ENCODE assay signal across 10 mouse cellular contexts in the genomic region with DNA sequence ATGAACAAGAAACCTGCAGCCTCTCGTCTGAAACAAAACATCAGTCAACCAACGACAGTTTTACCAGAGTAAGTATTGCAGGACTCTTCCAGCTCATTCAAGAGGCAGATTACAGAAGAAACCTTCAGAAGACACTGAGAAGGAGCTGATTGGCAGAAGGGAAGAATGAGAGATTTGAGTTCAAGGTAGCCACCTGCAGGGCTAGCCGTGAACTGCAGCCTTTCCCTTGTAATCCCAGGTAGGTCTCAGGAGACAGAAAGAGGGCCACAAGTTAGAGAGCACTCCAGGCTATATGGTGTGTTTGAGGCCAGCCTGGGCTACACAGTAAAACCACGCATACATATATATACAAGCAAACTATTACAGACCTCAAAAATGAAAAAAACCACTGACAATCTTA. TPM values are rescaled to one million over a fixed set of nuclear protein-coding genes. Genes with fewer than 3 reads are reported as not detected.
DNase-seq lines count a peak whose midpoint lies in the region; ATAC-seq and TF ChIP-seq lines count a peak whose summit lies in the region.
"Had no signal": no experiment of that assay in that cellular context is flagged by ENCODE, and none has a peak within 500 bp of the region (broad histone marks: within the 10 kb centered on the region; RNA-seq: fewer than 3 reads in every experiment).

No protein-coding gene starts in this region.

- TF ChIP-seq POLR2A in MEL (IDR thresholded peaks at IDR 0.05; ENCODE audit: control insufficient read depth in 1 of 2, insufficient read depth in 1 of 2, low read depth in 1 of 2, low read length in 2 of 2, poor library complexity in 1 of 2), result no peak
- no peak for TF ChIP-seq POLR2A in small intestine, adult 2 months (IDR thresholded peaks at IDR 0.05; ENCODE audit: low read depth, low read length)

- 73% methylated on average over 4 of the region's 4 CpGs for WGBS in hindbrain, embryonic 10.5 days
- 81% methylated on average over 4 of the region's 4 CpGs for WGBS in hindbrain, embryonic 13.5 days
- 76% methylated on average over 4 of the region's 4 CpGs for WGBS in small intestine, adult 2 months

- no peak overlapping the region for H3K4me3 ChIP-seq in hindbrain, embryonic 10.5 days
- no peak overlapping the region for H3K4me3 ChIP-seq in hindbrain, embryonic 13.5 days
- H3K4me3 ChIP-seq in MEL (ENCODE audit: control insufficient read depth in 1 of 2, insufficient read depth in 1 of 2, low read depth in 2 of 2, low read length in 2 of 2), result no peak overlapping the region
- no peak overlapping the region for H3K4me3 ChIP-seq in small intestine, adult 2 months (ENCODE audit: low read depth, low read length)
- H3K4me3 ChIP-seq: embryonic facial prominence, embryonic 13.5 days; liver, embryonic 15.5 days had no signal

- no peaks in the 10 kb centered on the region for H3K27me3 ChIP-seq in hindbrain, embryonic 10.5 days (ENCODE audit: insufficient read depth, poor library complexity, severe bottlenecking)
- no peaks in the 10 kb centered on the region for H3K27me3 ChIP-seq in hindbrain, embryonic 13.5 days
- H3K27me3 ChIP-seq in MEL (ENCODE audit: control insufficient read depth in 1 of 2, insufficient read depth in 2 of 2, low read length in 2 of 2), result no peaks in the 10 kb centered on the region
- no peaks in the 10 kb centered on the region for H3K27me3 ChIP-seq in small intestine, adult 2 months (ENCODE audit: control insufficient read depth, insufficient read depth, low read length)
- H3K27me3 ChIP-seq: embryonic facial prominence, embryonic 13.5 days; liver, embryonic 15.5 days had no signal

- no peaks in the 10 kb centered on the region for H3K36me3 ChIP-seq in hindbrain, embryonic 10.5 days
- H3K36me3 ChIP-seq in hindbrain, embryonic 13.5 days, result no peaks in the 10 kb centered on the region
- no peaks in the 10 kb centered on the region for H3K36me3 ChIP-seq in MEL (ENCODE audit: control insufficient read depth in 1 of 2, insufficient read depth in 2 of 2, low read length in 2 of 2)
- H3K36me3 ChIP-seq in small intestine, adult 2 months (ENCODE audit: control insufficient read depth, insufficient read depth, low read length), result no peaks in the 10 kb centered on the region
- H3K36me3 ChIP-seq: embryonic facial prominence, embryonic 13.5 days; liver, embryonic 15.5 days had no signal

- H3K4me2 ChIP-seq in hindbrain, embryonic 13.5 days, result no peak overlapping the region
- H3K4me2 ChIP-seq: embryonic facial prominence, embryonic 13.5 days; liver, embryonic 15.5 days had no signal

- no peak for ATAC-seq in hindbrain, embryonic 13.5 days (ENCODE audit: low FRiP score)

- DNase-seq in hindbrain, embryonic 10.5 days (ENCODE audit: low spot score), result peak; percentile 37
- peak; percentile 22 for DNase-seq in MEL (ENCODE audit: low read depth, low spot score)
- peak; percentile 10 for DNase-seq in c-Kit-positive CD71-negative TER-119-negative erythroid progenitor cells, embryonic 14.5 days (ENCODE audit: low read depth)
- peak; percentile 64 for DNase-seq in kidney, postnatal 14 days
- DNase-seq in lung, adult 18-20 months, result peak; percentile 35 to 38
- DNase-seq in gastrocnemius, postnatal 25 days, result no peak

- no peak for TF ChIP-seq EP300 in MEL (IDR thresholded peaks at IDR 0.05; ENCODE audit: low read depth in 1 of 2, low read length in 2 of 2)

- H3K79me2 ChIP-seq in MEL (ENCODE audit: control insufficient read depth, insufficient read depth, low read length, poor library complexity), result no peaks in the 10 kb centered on the region

- no peak for TF ChIP-seq RAD21 in MEL (IDR thresholded peaks at IDR 0.05; ENCODE audit: low read depth, low read length)

- peak in 1 of 3 experiments; percentile 19; a peak in 2 of 6 replicates for TF ChIP-seq CTCF in MEL (IDR thresholded peaks at IDR 0.05 in 2 of 3, conservative IDR thresholded peaks at IDR 0.05 in 1 of 3; ENCODE audit: control insufficient read depth in 1 of 3, insufficient read depth in 1 of 3, low read depth in 2 of 3, low read length in 3 of 3, poor library complexity in 1 of 3, severe bottlenecking in 1 of 3)
- peak; percentile 52; the same call in 1 of the 2 replicates for TF ChIP-seq CTCF in small intestine, adult 2 months (IDR thresholded peaks at IDR 0.05; ENCODE audit: extremely low read depth, insufficient read length, insufficient replicate concordance, low read depth, low read length)

- no peak overlapping the region for H3K9ac ChIP-seq in hindbrain, embryonic 13.5 days
- H3K9ac ChIP-seq in MEL (ENCODE audit: control insufficient read depth, low read depth, low read length, poor library complexity, severe bottlenecking), result no peak overlapping the region
- H3K9ac ChIP-seq: embryonic facial prominence, embryonic 13.5 days; liver, embryonic 15.5 days had no signal

- no peaks in the 10 kb centered on the region for H3K4me1 ChIP-seq in hindbrain, embryonic 10.5 days (replicated peaks)
- peaks cover 11% of the 10 kb centered on the region; the same call in 1 of the 2 replicates for H3K4me1 ChIP-seq in hindbrain, embryonic 13.5 days (replicated peaks)
- no peaks in the 10 kb centered on the region for H3K4me1 ChIP-seq in MEL (ENCODE audit: control insufficient read depth in 1 of 2, insufficient read depth in 2 of 2, low read length in 2 of 2)
- H3K4me1 ChIP-seq in small intestine, adult 2 months (ENCODE audit: control insufficient read depth, insufficient read depth, insufficient read length, low read length), result peaks cover 5% of the 10 kb centered on the region
- H3K4me1 ChIP-seq: liver, embryonic 15.5 days had no signal

- H3K9me3 ChIP-seq in hindbrain, embryonic 10.5 days, result no peaks in the 10 kb centered on the region
- H3K9me3 ChIP-seq in hindbrain, embryonic 13.5 days, result no peaks in the 10 kb centered on the region; the same call in 1 of the 2 replicates
- no peaks in the 10 kb centered on the region for H3K9me3 ChIP-seq in MEL (replicated peaks; ENCODE audit: insufficient read depth, low read length)
- H3K9me3 ChIP-seq: embryonic facial prominence, embryonic 13.5 days; liver, embryonic 15.5 days had no signal

- H3K27ac ChIP-seq in hindbrain, embryonic 10.5 days, result no peak overlapping the region
- H3K27ac ChIP-seq in hindbrain, embryonic 13.5 days, result no peak overlapping the region
- no peak overlapping the region for H3K27ac ChIP-seq in MEL (ENCODE audit: control insufficient read depth, low read depth, low read length)
- H3K27ac ChIP-seq in small intestine, adult 2 months (ENCODE audit: insufficient read depth, low read depth, low read length), result no peak overlapping the region
- H3K27ac ChIP-seq: embryonic facial prominence, embryonic 13.5 days; liver, embryonic 15.5 days had no signal

TF ChIP-seq in MEL, 35 proteins besides CTCF, POLR2A, EP300 and RAD21:
- TF ChIP-seq ETS1 (IDR thresholded peaks at IDR 0.05; ENCODE audit: low read depth, low read length) (no peak), MXI1 (IDR thresholded peaks at IDR 0.05; ENCODE audit: low read depth, low read length) (no peak), ELF1 (IDR thresholded peaks at IDR 0.05; ENCODE audit: low read depth, low read length) (no peak), POLR2AphosphoS2 (IDR thresholded peaks at IDR 0.05; ENCODE audit: low read length) (no peak), MAFK (IDR thresholded peaks at IDR 0.05; ENCODE audit: borderline replicate concordance, low read depth, low read length) (no peak), TCF12 (IDR thresholded peaks at IDR 0.05; ENCODE audit: low read depth, low read length) (no peak), KAT2A (conservative IDR thresholded peaks at IDR 0.05; ENCODE audit: low read depth, low read length) (no peak), UBTF (IDR thresholded peaks at IDR 0.05; ENCODE audit: borderline replicate concordance, insufficient read depth, low read depth, low read length) (no peak), SMC3 (IDR thresholded peaks at IDR 0.05; ENCODE audit: low read depth, low read length) (no peak), USF2 (IDR thresholded peaks at IDR 0.05; ENCODE audit: borderline replicate concordance in 1 of 2, insufficient read depth in 1 of 2, low read depth in 1 of 2, low read length in 2 of 2) (no peak), GABPA (IDR thresholded peaks at IDR 0.05; ENCODE audit: low read depth, low read length) (no peak)
TF ChIP-seq in MEL: peak in this region for 0.

RNA-seq across cellular contexts. Expression of a gene that starts 49.2 kb away (rescaled TPM):
- polyA plus RNA-seq in hindbrain, embryonic 10.5 days (2016; fragmentation: Nextera tagmentation; extraction: Ambion mirVana), result 12.8 and 15.0 TPM in 2 replicates
- polyA plus RNA-seq in hindbrain, embryonic 13.5 days (2015; fragmentation: Nextera tagmentation; extraction: Ambion mirVana), result 17.4 and 20.6 TPM in 2 replicates
- total RNA-seq in MEL (2012; rRNA removed), result not detected in 2 replicates
- polyA plus RNA-seq in MEL (2012; ENCODE audit: insufficient read depth in 1 of 2, insufficient read length in 2 of 2, low read depth in 1 of 2, low replicate concordance in 2 of 2, missing spikeins in 1 of 2), result not detected
- 7.3 and 7.9 TPM in 2 replicates for polyA plus RNA-seq in small intestine, adult 2 months (2012; rRNA removed)
- total RNA-seq in gastrocnemius, postnatal 25 days (2021), result 10 to 100 TPM; 10.3 to 17.2 TPM
